Mouse (Mus musculus) mammary gland, adult 2 months (tissue): ENCODE data around the gene Clcn6. TPM values are rescaled to one million over a fixed set of nuclear protein-coding genes. Genes with fewer than 3 reads are reported as not detected.

Experiments
- polyA plus RNA-seq: library from polyadenylated mRNA; depleted of rRNA; stranded (reverse); fragments of >200 nt; gene quantifications from 2 replicates; pipeline ENCODE4 v1.2.3, GENCODE M21; 2012; ENCODE audit warnings: low replicate concordance; rRNA removed

Clcn6 gene
- polyA plus RNA-seq = 13.0 and 18.4 TPM in 2 replicates

DNA sequence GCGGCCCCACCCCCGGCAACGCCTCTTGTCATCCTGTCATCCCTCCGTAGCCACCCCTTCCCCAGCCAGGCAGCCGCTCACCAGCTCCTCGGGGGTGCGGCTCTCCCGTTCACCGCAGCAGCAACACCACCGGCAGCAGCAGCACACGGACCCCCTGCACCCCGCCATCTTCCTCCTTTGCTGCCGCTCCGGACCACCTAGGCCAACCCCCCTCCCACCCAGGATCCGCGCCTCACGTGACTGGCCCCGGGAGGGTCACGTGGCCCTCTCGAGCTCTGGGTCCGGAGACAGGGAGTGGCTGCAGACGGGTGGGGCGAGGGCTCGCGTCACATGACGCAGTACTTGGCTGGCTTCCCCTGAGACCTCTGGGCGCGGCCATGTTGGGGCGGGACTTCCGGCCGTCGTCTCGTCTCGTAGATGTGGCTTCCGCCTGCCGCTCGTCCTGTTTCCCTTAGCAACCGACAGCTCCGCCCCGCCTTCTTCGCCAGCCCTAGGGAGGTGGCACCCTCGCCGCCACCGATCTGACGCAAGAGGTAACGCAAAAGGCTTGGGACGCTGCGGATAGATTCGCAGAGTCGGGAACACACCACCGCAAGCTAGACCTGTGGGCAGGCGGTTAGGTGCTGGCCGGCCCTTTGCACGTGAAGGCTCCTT, at the start of gene Clcn6, which contains the start of gene Mthfr:
Gene Clcn6 (minus strand): TSS at position 222 of the 654 bp plus-strand sequence.
Gene Mthfr (plus strand): TSS at position 478 of the 654 bp plus-strand sequence.

DNA sequence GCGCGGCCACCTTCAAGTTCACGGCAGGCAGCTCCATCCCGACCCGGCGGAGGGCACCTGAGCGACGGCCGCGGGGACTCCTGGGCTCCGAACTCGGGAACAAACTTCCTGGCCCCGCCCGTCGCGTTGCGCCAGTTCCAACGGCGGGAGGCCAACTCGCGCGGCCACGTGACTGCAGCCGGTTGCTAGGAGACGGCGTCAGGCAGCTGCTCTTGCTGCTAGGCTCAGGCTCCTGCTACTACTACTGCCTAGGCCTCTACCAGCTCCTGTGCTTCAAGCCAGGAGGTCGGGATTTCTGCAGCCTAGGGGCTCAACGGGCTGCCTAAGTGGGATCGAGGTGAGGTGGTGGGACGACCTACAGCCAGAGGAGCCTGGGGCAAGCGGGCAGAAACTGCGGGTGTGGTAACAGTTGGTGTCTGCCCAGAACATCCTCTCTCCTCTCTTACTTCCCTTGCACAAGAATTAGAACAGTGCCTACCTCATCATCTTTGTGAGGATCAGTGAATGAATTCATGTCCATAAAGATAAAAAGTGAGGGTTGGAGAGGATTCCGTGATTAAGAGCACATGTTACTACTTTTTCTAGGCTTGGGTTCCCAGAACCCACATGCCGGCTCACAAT, 49.4 kb upstream of the Clcn6 start, which contains the start of gene Agtrap:
Gene Agtrap (minus strand): TSS at position 125 of the 621 bp plus-strand sequence.

DNA sequence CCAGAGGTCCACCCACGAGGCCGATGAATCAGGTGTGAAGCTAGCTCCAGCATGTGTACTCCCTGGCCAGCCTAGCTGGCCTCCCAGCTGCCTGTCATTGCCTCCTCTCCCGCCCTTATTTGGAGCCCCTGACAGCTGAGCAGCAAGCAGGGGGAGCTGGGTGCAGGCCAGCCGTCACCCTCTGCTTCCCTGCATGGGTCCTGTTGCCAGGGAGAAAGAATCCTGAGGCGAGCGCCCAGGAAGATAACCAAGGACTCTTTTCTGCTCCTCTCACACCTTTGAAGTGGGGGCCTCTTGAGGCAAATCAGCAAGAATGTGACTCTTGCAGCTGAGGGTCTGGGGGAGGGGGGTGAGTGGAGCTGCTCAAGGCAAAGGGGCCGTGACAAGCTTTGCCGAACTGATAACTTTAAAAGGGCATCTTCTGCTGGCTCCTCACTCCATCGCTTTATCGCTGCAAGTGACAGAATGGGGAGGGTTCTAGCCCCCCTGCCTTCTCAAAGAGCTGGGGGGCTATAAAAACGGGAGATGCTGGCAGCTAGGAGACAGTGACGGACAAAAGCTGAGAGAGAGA, 38.3 kb downstream of the Clcn6 start, which contains the start of gene Nppa:
Gene Nppa (plus strand): TSS at position 521 of the 571 bp plus-strand sequence.

DNA sequence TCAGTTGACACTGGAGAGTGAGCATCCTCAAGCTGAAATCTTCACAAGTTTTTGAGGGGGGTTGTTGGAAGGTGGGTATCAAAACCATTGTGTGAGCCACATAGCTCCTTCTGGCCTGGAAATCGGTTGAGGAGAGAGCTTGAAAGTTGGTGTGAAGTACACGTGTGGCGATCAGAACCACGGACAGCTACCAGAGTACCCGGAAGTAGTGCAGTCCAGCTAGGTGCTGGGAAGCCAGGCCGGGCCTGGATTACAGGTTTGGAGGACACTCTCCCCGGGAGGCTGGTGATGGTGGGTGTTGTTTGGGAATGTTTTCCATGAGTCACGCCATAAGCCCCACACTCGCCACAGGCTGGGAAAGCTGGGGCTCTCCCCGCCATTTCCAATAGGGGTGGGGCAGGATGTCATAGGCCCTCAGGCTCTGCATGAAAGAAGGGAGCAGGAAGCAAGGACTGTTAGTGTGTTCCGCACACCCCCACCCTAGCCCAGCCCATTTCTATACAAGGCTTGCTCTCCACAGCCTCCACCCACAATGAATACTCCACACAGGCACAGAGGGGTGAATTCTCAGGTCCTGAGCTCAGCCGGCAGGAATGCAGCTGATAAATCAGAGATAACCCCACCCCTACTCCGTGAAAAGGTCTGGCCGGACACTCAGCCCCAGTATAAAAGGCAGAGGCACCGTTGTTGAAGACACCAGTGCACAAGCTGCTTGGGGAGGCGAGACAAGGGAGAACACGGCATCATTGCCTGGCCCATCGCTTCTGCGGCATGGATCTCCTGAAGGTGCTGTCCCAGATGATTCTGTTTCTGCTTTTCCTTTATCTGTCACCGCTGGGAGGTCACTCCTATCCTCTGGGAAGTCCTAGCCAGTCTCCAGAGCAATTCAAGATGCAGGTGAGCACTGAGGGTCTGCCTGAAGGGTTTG, 53.2 kb downstream of the Clcn6 start, which contains the start of gene Nppb:
Gene Nppb (plus strand): TSS at position 584 of the 928 bp plus-strand sequence.

Other genes with a start within 250 kb of the Clcn6 start
- gene Zfp984, start 229.0 kb downstream of the Clcn6 start, polyA plus RNA-seq = 0.22 and 0.78 TPM in 2 replicates
- 0.39 and 1.1 TPM in 2 replicates for gene Zfp933, start 190.5 kb downstream of the Clcn6 start, polyA plus RNA-seq
- 57.2 and 81.0 TPM in 2 replicates for gene Miip, start 170.0 kb downstream of the Clcn6 start, polyA plus RNA-seq
- gene Fv1, start 169.8 kb downstream of the Clcn6 start, polyA plus RNA-seq = 1.2 and 1.8 TPM in 2 replicates
- gene Mfn2, start 134.1 kb downstream of the Clcn6 start, polyA plus RNA-seq = 74.2 and 141 TPM in 2 replicates
- 60.1 and 68.0 TPM in 2 replicates for gene Plod1, start 102.1 kb downstream of the Clcn6 start, polyA plus RNA-seq
- gene 2510039O18Rik, start 97.9 kb downstream of the Clcn6 start, polyA plus RNA-seq = 63.6 and 123 TPM in 2 replicates
- gene Nppb, start 53.0 kb downstream of the Clcn6 start, polyA plus RNA-seq = not detected in 2 replicates
- 0.19 TPM in 1 of 2 replicates, not detected in the other for gene Nppa, start 38.1 kb downstream of the Clcn6 start, polyA plus RNA-seq
- 34.8 and 35.4 TPM in 2 replicates for gene Mthfr, start 256 bp upstream of the Clcn6 start, polyA plus RNA-seq
- gene Agtrap, start 49.2 kb upstream of the Clcn6 start, polyA plus RNA-seq = 36.2 and 43.3 TPM in 2 replicates
- gene Mad2l2, start 91.6 kb upstream of the Clcn6 start, polyA plus RNA-seq = 38.2 and 46.3 TPM in 2 replicates
- gene Draxin, start 91.9 kb upstream of the Clcn6 start, polyA plus RNA-seq = 0.83 and 1.0 TPM in 2 replicates
- 77.4 and 85.2 TPM in 2 replicates for gene Fbxo6, start 113.3 kb upstream of the Clcn6 start, polyA plus RNA-seq
- 12.3 and 15.3 TPM in 2 replicates for gene Fbxo44, start 121.7 kb upstream of the Clcn6 start, polyA plus RNA-seq
- gene Fbxo2, start 121.8 kb upstream of the Clcn6 start, polyA plus RNA-seq = 1.2 and 1.7 TPM in 2 replicates
- 0.16 and 0.27 TPM in 2 replicates for gene Disp3, start 249.1 kb upstream of the Clcn6 start, polyA plus RNA-seq